Mouse (Mus musculus) stomach, postnatal 0 days (tissue): ENCODE data around the gene Srgn. TPM values are rescaled to one million over a fixed set of nuclear protein-coding genes. Genes with fewer than 3 reads are reported as not detected.

Experiments used
- ATAC-seq: fragments of 200-750 bp; cut with Nextera tagmentation; 2 replicates; pipeline ENCODE4 v1.8.0; 2017; ENCODE audit not compliant: low FRiP score, low TSS enrichment
- DNase-seq: peaks from one replicate; pipeline ENCODE4 v3.0.0-alpha.2; 2016; ENCODE audit warnings: low spot score
- H3K27ac ChIP-seq: fragments of 300-500 bp; sonication (generic); replicated peaks from 2 replicates; pipeline ENCODE4 v1.5.1; 2014; ENCODE audit warnings: mild to moderate bottlenecking, control low read depth
- H3K27me3 ChIP-seq: fragments of 300-500 bp; sonication (generic); 2 replicates; pipeline ENCODE4 v1.6.1; 2014; ENCODE audit warnings: low read length; ENCODE audit not compliant: control insufficient read depth, insufficient read depth
- H3K36me3 ChIP-seq: fragments of 300-500 bp; sonication (generic); 2 replicates; pipeline ENCODE4 v1.6.1; 2014; ENCODE audit warnings: low read length, mixed read lengths; ENCODE audit not compliant: control insufficient read depth, insufficient read depth
- H3K4me1 ChIP-seq: fragments of 300-500 bp; sonication (generic); replicated peaks from 2 replicates; pipeline ENCODE4 v1.6.1; 2014; ENCODE audit warnings: antibody characterized with exemption; ENCODE audit not compliant: control insufficient read depth, insufficient read depth
- H3K4me2 ChIP-seq: fragments of 300-500 bp; sonication (generic); replicated peaks from 2 replicates; pipeline ENCODE4 v1.6.1; 2014; ENCODE audit warnings: low read depth, mild to moderate bottlenecking, control low read depth, moderate library complexity
- H3K4me3 ChIP-seq: fragments of 300-500 bp; sonication (generic); 2 replicates; pipeline ENCODE4 v1.5.1; 2014; ENCODE audit warnings: low read depth, low read length, control low read depth
- H3K9ac ChIP-seq: fragments of 300-500 bp; sonication (generic); 2 replicates; pipeline ENCODE4 v1.6.1; 2014; ENCODE audit warnings: mild to moderate bottlenecking, low read length, control low read depth, mixed read lengths
- H3K9me3 ChIP-seq: fragments of 300-500 bp; sonication (generic); 2 replicates; pipeline ENCODE4 v1.6.1; 2016; ENCODE audit warnings: low read length; ENCODE audit not compliant: control insufficient read depth
- CTCF ChIP-seq: IDR thresholded peaks from 2 replicates; pipeline ENCODE4 v1.5.1; 2016; ENCODE audit warnings: antibody characterized with exemption, low read depth, mild to moderate bottlenecking, moderate library complexity
- EP300 ChIP-seq: optimal IDR thresholded peaks from 2 replicates; pipeline ENCODE3; 2016; ENCODE audit warnings: antibody characterized with exemption
- WGBS: fragments of 180-500 bp; shearing (Covaris S2); extraction: QIAGEN DNeasy Blood & Tissue Kit; methylation state at CpG from one replicate; pipeline ENCODE4 v1.1.7; 2014; 5-methylcytosine and 5-hydroxymethylcytosine counted together
- polyA plus RNA-seq: library from polyadenylated mRNA; unstranded; fragments of >200 nt; fragmentation: Nextera tagmentation; extraction: Ambion mirVana; gene quantifications from 2 replicates; pipeline ENCODE4 v1.2.1, GENCODE M21; 2015

The Srgn gene
- polyA plus RNA-seq, 1 experiment from 2014 or later = 14.2 TPM

DNA sequence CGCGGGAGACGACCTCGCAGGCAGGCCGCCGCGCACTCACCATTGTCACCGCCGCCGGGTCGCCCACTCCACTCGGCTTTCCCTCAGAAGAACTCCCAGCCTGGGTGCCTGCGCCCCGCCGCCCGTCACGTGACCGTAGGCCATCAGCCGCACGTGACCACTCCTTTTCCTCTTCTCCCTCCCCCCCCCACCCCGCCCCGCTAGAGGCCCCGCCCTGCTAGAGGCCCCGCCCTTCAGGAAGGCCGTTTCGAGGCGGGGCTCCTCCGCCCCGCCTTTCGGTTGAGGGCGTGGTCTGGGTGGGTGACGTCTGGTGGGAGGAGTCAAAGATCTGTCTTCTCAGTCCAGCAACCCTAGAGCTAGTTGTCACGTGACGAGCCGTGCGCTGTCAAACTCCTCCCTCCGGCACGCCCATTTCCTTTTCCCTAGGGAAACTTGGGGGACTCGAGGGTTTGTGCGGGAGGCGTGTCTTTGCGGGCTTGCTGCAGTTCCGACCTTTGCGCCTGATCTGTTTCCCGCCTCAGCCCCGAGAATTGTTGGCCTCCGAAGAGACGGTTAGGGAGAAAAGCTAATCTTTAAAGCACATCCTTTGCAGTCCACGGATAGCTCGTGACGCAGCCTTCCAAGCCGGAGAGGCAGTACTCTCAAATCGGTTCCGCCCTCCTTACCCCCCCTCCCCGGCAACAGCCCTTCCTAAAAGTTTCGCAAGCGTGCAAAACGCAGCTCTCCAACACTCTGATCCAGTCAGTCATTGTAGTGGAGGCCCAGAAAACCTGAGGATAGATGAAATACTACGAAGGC is 40.4 kb downstream of the Srgn start, which contains the start of gene Vps26a:
TSS of gene Vps26a (minus strand) at position 188 of the 798 bp plus-strand sequence.
- H3K27ac ChIP-seq = peak within 1 kb of the TSS; percentile 97
- peak; percentile 90 for ATAC-seq
- H3K9me3 ChIP-seq = no peaks in the 10 kb centered on the region
- H3K4me1 ChIP-seq = no peaks in the 10 kb centered on the region
- H3K9ac ChIP-seq = peak within 1 kb of the TSS; percentile 92
- H3K36me3 ChIP-seq = no peaks in the 10 kb centered on the region
- H3K4me3 ChIP-seq = peak within 1 kb of the TSS; percentile 92
- DNase-seq = peak; percentile 99
- no peaks in the 10 kb centered on the region for H3K27me3 ChIP-seq
- no peak for TF ChIP-seq CTCF
- TF ChIP-seq EP300 = no peak
- H3K4me2 ChIP-seq = peak within 1 kb of the TSS; percentile 73
- WGBS = under 1% methylated on average over 58 of the region's 59 CpGs

DNA sequence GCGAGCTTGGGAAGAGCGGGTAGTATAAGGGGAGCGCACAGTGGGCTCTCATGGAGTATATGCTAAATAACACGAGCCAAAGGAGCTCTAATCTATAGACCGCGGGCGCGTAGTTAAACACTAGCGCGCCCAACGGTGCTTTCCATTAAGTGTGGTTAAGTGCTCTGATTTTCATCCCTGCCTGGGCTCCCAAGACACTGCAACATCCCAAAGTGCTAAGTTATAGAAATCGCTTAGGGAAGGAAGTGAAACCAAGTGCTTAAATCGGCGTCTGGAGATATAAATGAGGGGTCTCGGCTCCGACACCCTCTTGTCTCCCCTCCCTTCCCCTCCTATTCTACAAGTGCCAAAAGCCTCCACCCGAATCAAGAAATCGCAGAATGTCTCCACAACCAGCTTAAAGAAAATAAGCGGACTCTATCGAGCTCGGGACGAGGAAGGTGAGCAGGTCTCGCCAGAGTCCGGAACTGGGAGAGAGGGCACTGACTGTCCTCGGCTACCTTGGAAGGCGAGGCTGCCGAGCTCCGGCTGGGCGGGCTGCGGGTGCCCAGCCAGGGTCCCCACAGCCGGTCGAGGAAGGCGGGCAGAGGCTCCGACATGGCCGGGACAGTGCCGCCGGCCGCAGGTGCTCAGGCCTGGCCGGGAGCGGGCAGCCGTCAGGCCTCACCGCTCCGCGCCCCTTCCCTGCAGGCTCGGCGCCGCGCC is 41.2 kb downstream of the Srgn start:
- no peaks in the 10 kb centered on the region for H3K4me1 ChIP-seq
- peak overlapping the region; percentile 92 for H3K4me3 ChIP-seq
- H3K27me3 ChIP-seq = no peaks in the 10 kb centered on the region
- H3K27ac ChIP-seq = peak overlapping the region; percentile 97
- WGBS = 1% methylated on average over 36 of the region's 48 CpGs
- peak; percentile 73 for ATAC-seq
- peak overlapping the region; percentile 73 for H3K4me2 ChIP-seq
- H3K9me3 ChIP-seq = no peaks in the 10 kb centered on the region
- H3K9ac ChIP-seq = peak overlapping the region; percentile 92
- peak; percentile 38 for DNase-seq
- TF ChIP-seq CTCF = no peak
- no peaks in the 10 kb centered on the region for H3K36me3 ChIP-seq

DNA sequence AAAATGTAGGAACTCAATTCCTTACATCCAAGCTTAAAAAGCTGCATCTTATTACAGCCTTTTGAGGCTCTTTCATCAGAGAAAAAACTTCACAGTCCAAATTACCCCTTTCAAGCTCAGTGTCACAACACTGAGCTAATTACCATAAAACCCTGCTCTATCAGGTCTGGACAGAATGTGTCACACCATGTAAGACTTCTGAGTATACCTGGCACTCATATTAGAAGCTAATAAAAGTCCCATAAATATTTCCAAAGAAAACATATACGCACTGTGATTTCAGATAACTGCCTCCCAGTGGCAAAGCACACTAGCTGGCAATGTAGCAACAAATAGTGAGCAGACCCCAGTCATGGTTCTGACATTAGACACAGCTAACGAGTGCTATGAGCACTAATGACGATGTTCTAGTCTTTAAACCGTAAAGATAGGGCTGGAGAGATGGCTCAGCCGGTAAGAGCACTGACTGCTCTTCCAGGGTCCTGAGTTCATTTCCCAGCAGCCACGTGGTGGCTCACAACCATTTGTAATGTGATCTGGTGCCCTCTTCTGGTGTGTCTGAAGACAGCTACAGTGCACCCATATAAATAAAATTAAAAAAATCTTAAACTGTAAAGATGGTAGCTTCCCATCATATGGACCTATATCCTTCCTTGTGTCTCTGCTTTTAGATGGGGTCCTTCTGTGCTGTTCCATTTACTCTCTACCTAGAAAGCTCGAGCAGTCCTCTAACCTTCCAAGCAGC is 46.0 kb downstream of the Srgn start:
- DNase-seq = no peak
- Histone ChIP-seq H3K4me1 (no peaks in the 10 kb centered on the region), H3K36me3 (no peaks in the 10 kb centered on the region), H3K27ac (no peak overlapping the region), H3K27me3 (no peaks in the 10 kb centered on the region), H3K9me3 (no peaks in the 10 kb centered on the region), H3K4me3 (no peak overlapping the region), H3K4me2 (no peak overlapping the region), H3K9ac (no peak overlapping the region)
- WGBS = 67% methylated on average over 7 of the region's 7 CpGs
- TF ChIP-seq EP300 (no peak), CTCF (no peak)
- ATAC-seq = no peak

DNA sequence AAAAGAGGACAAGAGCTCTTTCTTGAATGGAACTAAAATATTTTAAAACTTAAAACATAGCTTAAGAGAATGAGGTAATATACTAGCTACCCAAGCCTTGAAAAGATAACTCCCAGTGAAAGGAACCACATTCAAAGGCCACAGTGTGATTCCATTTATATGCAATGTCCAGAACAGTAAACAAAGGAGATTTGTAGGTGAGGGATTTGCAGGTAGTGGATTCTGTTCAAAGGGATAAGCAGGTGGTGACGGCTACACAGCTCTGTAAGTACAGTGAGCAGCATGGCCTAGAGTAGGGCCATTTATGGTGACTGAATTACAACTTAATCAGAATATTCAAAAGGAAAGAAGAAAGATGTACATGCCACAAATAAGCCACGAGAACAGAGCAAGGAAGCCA is 50.3 kb downstream of the Srgn start:
- TF ChIP-seq EP300 (no peak), CTCF (no peak)
- no peak overlapping the region for H3K4me2 ChIP-seq

DNA sequence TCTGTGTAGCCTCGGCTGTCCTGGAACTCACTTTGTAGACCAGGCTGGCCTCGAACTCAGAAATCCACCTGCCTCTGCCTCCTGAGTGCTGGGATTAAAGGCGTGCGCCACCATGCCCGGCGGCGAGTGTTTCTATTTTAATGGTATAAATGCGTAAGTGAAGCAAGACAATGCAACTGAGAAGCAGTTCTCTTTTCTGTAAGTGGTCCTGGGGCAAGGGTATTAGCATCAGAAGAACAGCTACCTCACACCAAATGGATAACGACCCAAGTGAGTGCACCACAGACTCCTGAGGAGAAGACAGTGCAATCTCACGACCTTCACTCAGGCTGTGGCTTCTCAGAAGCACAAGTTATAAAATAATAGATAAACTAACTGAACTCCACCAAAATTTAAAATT is 52.3 kb downstream of the Srgn start:
- H3K4me1 ChIP-seq = no peaks in the 10 kb centered on the region
- H3K4me2 ChIP-seq = no peak overlapping the region
- no peak overlapping the region for H3K4me3 ChIP-seq
- H3K9ac ChIP-seq = no peak overlapping the region
- WGBS = 93% methylated on average over 10 of the region's 10 CpGs
- ATAC-seq (no peak), DNase-seq (no peak)
- H3K36me3 ChIP-seq = no peaks in the 10 kb centered on the region
- TF ChIP-seq EP300 = no peak
- no peak for TF ChIP-seq CTCF
- no peak overlapping the region for H3K27ac ChIP-seq
- H3K27me3 ChIP-seq = no peaks in the 10 kb centered on the region
- no peaks in the 10 kb centered on the region for H3K9me3 ChIP-seq

More for the DNA sequence above, 50.3 kb downstream of the Srgn start:
- H3K27me3 ChIP-seq = no peaks in the 10 kb centered on the region
- WGBS = 68% methylated on average over 2 of the region's 2 CpGs
- DNase-seq (no peak), ATAC-seq (no peak)
- H3K4me1 ChIP-seq = no peaks in the 10 kb centered on the region
- no peaks in the 10 kb centered on the region for H3K9me3 ChIP-seq
- H3K9ac ChIP-seq = no peak overlapping the region
- no peak overlapping the region for H3K4me3 ChIP-seq
- no peaks in the 10 kb centered on the region for H3K36me3 ChIP-seq
- no peak overlapping the region for H3K27ac ChIP-seq
